Mouse (Mus musculus): ENCODE data around the gene Grk5. TPM values are rescaled to one million over a fixed set of nuclear protein-coding genes. Genes with fewer than 3 reads are reported as not detected.

Gene Grk5
- polyA plus RNA-seq, 1 experiment, result 7.2 TPM

DNA sequence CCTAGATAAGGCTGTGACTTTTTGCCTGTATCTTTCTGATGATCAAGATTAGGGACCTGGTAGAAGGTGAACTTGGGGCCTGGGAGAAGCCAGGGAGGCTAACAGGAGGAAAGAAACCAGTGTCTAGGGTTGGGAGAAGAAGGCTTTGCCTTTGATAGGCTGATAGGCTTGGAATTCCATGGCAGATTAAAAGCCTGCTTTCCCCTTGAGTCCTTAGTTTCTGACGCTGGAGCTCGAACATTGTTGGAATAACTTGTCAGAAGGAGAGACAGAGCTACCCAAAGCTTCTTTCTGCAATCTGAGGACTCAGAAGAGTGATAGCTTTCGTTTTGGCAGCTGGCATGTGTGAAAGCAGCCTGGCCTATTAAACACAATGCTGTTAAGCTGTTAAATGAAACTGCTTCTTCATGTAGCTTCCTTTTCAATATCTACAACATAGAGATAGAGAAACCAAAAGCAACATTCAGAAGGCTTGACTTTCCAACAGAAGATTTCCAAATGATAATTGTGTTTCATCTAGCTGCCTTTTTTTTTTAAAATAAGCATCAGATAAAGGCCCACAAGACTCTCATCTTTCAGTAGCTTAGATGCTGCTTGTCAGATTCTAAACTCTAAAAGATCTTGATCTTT, 5.8 kb downstream of the Grk5 start:
- no peak overlapping the region for H3K4me3 ChIP-seq (replicated peaks; ENCODE audit: control insufficient read depth, low read depth, low read length)
- WGBS, result 57% methylated on average over 3 of the region's 3 CpGs
- H3K27ac ChIP-seq (ENCODE audit: control insufficient read depth, insufficient read depth, low read depth, low read length, poor library complexity), result no peak overlapping the region
- no peak for TF ChIP-seq POLR2A (IDR thresholded peaks at IDR 0.05; ENCODE audit: borderline replicate concordance, control insufficient read depth, low read depth, low read length)
- TF ChIP-seq CTCF (IDR thresholded peaks at IDR 0.05; ENCODE audit: control insufficient read depth, insufficient read depth, low read length), result no peak
- H3K4me1 ChIP-seq (ENCODE audit: control insufficient read depth, insufficient read depth, low read length), result no peaks in the 10 kb centered on the region

DNA sequence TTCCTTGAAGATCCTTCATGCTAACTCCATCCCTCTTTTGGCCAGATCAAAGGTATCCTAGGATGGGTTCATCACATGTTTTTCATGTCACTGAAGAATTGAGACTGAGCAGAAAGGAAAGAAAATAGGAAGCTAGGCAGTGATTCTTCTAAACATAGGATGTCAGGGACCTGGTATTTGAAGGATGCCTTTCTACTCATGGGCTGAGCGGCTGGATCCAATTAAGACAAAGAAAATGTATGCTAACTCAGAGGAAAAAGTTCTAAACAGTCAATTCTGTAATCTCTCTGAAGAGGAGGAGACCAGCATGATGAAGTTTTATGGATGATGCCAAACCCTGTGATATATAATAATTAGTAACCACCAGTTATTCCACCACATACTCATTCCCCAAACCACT, 13.6 kb downstream of the Grk5 start:
- Histone ChIP-seq H3K4me3 (replicated peaks; ENCODE audit: control insufficient read depth, low read depth, low read length) (no peak overlapping the region), H3K27ac (ENCODE audit: control insufficient read depth, insufficient read depth, low read depth, low read length, poor library complexity) (no peak overlapping the region), H3K4me1 (ENCODE audit: control insufficient read depth, insufficient read depth, low read length) (no peaks in the 10 kb centered on the region; the same call in 1 of the 2 replicates)
- TF ChIP-seq POLR2A (IDR thresholded peaks at IDR 0.05; ENCODE audit: borderline replicate concordance, control insufficient read depth, low read depth, low read length), result no peak
- no peak for TF ChIP-seq CTCF (IDR thresholded peaks at IDR 0.05; ENCODE audit: control insufficient read depth, insufficient read depth, low read length)
- 85% methylated on average over 1 of the region's 1 CpGs for WGBS

DNA sequence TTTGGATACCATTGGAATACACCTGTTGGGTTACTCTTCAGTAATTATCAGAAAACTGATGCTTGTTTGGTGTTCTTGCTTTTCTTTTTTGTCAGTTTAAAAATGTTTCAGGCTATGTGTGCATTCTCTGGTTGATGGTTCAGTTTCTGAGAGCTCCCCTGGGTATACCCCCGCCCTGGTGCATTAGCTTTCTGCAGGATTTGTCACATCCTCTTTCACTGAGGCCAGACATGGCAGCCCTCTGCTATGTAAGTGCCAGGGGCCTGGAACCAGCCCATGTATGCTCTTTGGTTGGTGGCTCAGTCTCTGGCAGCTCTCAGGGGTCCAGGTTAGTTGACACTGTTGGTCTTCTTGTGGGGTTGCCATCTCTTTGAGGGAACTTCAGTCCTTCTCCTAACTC, 14.4 kb downstream of the Grk5 start:
- no peak for TF ChIP-seq CTCF (IDR thresholded peaks at IDR 0.05; ENCODE audit: control insufficient read depth, insufficient read depth, low read length)
- no peak for TF ChIP-seq POLR2A (IDR thresholded peaks at IDR 0.05; ENCODE audit: borderline replicate concordance, control insufficient read depth, low read depth, low read length)
- Histone ChIP-seq H3K4me1 (ENCODE audit: control insufficient read depth, insufficient read depth, low read length) (no peaks in the 10 kb centered on the region; the same call in 1 of the 2 replicates), H3K4me3 (replicated peaks; ENCODE audit: control insufficient read depth, low read depth, low read length) (no peak overlapping the region), H3K27ac (ENCODE audit: control insufficient read depth, insufficient read depth, low read depth, low read length, poor library complexity) (no peak overlapping the region)
- WGBS, result 65% methylated on average over 1 of the region's 1 CpGs

DNA sequence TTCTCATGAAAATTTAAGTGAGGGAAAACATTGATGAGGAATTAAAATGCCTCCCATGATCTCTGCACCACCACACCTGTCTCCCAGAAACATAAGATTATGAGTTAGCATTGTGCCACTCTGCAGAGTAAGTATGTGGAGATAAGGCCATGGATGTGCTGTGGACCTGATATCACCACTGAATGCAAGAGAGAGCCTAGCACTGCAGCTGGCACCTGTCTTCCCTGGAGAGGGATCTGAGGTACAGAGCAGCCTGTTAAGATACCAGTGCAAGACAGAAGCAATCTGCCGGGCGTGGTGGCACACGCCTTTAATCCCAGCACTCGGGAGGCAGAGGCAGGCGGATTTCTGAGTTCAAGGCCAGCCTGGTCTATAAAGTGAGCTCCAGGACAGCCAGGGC, 15.9 kb downstream of the Grk5 start:
- no peak overlapping the region for H3K27ac ChIP-seq (ENCODE audit: control insufficient read depth, insufficient read depth, low read depth, low read length, poor library complexity)
- 82% methylated on average over 5 of the region's 5 CpGs for WGBS
- H3K4me3 ChIP-seq (replicated peaks; ENCODE audit: control insufficient read depth, low read depth, low read length), result no peak overlapping the region
- no peak for TF ChIP-seq CTCF (IDR thresholded peaks at IDR 0.05; ENCODE audit: control insufficient read depth, insufficient read depth, low read length)
- TF ChIP-seq POLR2A (IDR thresholded peaks at IDR 0.05; ENCODE audit: borderline replicate concordance, control insufficient read depth, low read depth, low read length), result no peak
- no peaks in the 10 kb centered on the region; the same call in 1 of the 2 replicates for H3K4me1 ChIP-seq (ENCODE audit: control insufficient read depth, insufficient read depth, low read length)

GRCm38 (mm10) chr19:60910304-60910703, 20.8 kb downstream of the Grk5 start:
- H3K4me1 ChIP-seq (ENCODE audit: control insufficient read depth, insufficient read depth, low read length), result no peaks in the 10 kb centered on the region
- TF ChIP-seq CTCF (IDR thresholded peaks at IDR 0.05; ENCODE audit: control insufficient read depth, insufficient read depth, low read length), result no peak
- no peak for TF ChIP-seq POLR2A (IDR thresholded peaks at IDR 0.05; ENCODE audit: borderline replicate concordance, control insufficient read depth, low read depth, low read length)
- no peak overlapping the region for H3K27ac ChIP-seq (ENCODE audit: control insufficient read depth, insufficient read depth, low read depth, low read length, poor library complexity)
- H3K4me3 ChIP-seq (replicated peaks; ENCODE audit: control insufficient read depth, low read depth, low read length), result no peak overlapping the region

- no peak for TF ChIP-seq POLR2A (IDR thresholded peaks at IDR 0.05; ENCODE audit: borderline replicate concordance, control insufficient read depth, low read depth, low read length)
- WGBS, result 37% methylated on average over 2 of the region's 2 CpGs
- H3K4me3 ChIP-seq (replicated peaks; ENCODE audit: control insufficient read depth, low read depth, low read length), result no peak overlapping the region
- no peak overlapping the region for H3K27ac ChIP-seq (ENCODE audit: control insufficient read depth, insufficient read depth, low read depth, low read length, poor library complexity)
- no peaks in the 10 kb centered on the region for H3K4me1 ChIP-seq (ENCODE audit: control insufficient read depth, insufficient read depth, low read length)
These were observed 22.1 kb downstream of the Grk5 start for GRCm38 (mm10) chr19:60911653-60912052.

DNA sequence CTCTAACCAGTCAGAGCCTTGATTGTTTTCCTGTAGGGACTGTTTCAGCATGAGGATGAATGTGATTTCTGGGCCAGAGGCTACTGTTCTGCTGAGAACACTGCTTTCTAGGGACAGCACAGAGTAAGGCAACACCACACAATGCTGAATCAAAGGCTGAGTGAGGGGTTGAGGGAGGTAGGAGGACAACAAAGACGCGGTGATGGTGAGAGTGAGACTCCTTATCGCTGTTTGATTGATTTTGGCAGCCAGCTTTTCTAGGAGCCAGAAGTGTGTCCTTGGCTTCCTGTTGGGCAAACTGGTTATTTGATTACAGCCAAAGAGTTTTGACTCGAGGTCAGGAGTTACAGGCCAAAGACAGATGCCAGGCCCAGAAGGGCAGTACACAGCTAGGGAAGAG, 25.7 kb downstream of the Grk5 start:
- no peak for TF ChIP-seq POLR2A (IDR thresholded peaks at IDR 0.05; ENCODE audit: borderline replicate concordance, control insufficient read depth, low read depth, low read length)
- TF ChIP-seq CTCF (IDR thresholded peaks at IDR 0.05; ENCODE audit: control insufficient read depth, insufficient read depth, low read length), result no peak
- Histone ChIP-seq H3K4me3 (replicated peaks; ENCODE audit: control insufficient read depth, low read depth, low read length) (no peak overlapping the region), H3K4me1 (ENCODE audit: control insufficient read depth, insufficient read depth, low read length) (no peaks in the 10 kb centered on the region), H3K27ac (ENCODE audit: control insufficient read depth, insufficient read depth, low read depth, low read length, poor library complexity) (no peak overlapping the region)
- WGBS, result 68% methylated on average over 4 of the region's 4 CpGs

DNA sequence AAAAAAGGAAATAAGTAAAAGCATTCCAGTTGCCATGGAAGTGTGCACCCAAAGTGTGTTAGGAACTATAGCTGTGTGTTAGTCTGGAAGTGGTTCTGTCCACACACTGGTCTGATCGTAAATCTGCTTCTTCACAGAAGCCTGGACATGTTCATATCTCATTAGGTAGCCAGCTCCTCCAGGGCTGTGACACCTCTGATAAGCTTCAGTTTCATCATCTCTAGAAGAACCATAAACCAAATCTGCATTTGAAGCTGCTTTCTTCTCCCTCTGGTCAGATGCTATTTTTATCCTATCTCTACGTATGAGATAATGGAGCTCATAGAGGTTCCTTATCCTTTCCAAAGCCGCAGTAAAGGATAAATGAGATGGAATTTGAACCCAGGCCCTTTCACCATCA, 26.3 kb downstream of the Grk5 start:
- TF ChIP-seq CTCF (IDR thresholded peaks at IDR 0.05; ENCODE audit: control insufficient read depth, insufficient read depth, low read length), result no peak
- no peak for TF ChIP-seq POLR2A (IDR thresholded peaks at IDR 0.05; ENCODE audit: borderline replicate concordance, control insufficient read depth, low read depth, low read length)
- H3K4me1 ChIP-seq (ENCODE audit: control insufficient read depth, insufficient read depth, low read length), result no peaks in the 10 kb centered on the region
- 61% methylated on average over 3 of the region's 3 CpGs for WGBS

More for the DNA sequence above, 26.3 kb downstream of the Grk5 start:
- no peak overlapping the region for H3K27ac ChIP-seq (ENCODE audit: control insufficient read depth, insufficient read depth, low read depth, low read length, poor library complexity)
- no peak overlapping the region for H3K4me3 ChIP-seq (replicated peaks; ENCODE audit: control insufficient read depth, low read depth, low read length)
